Comparison of ENCODE assay signal across 16 mouse cellular contexts in genomic region chr7:109027721-109028120, GRCm38 (mm10). TPM values are rescaled to one million over a fixed set of nuclear protein-coding genes. Genes with fewer than 3 reads are reported as not detected.
DNase-seq lines count a peak whose midpoint lies in the region; ATAC-seq and TF ChIP-seq lines count a peak whose summit lies in the region.
"Had no signal": no experiment of that assay in that cellular context is flagged by ENCODE, and none has a peak within 500 bp of the region (broad histone marks: within the 10 kb centered on the region; RNA-seq: fewer than 3 reads in every experiment).

No protein-coding gene starts in this region.

- H3K4me2 ChIP-seq in embryonic facial prominence, embryonic 12.5 days (replicated peaks): no peak overlapping the region
- H3K4me2 ChIP-seq in hindbrain, embryonic 15.5 days: no peak overlapping the region
- no peak overlapping the region for H3K4me2 ChIP-seq in midbrain, embryonic 13.5 days (replicated peaks)
- no peak overlapping the region for H3K4me2 ChIP-seq in midbrain, postnatal 0 days (ENCODE audit: low read depth, low read length, poor library complexity, severe bottlenecking)
- H3K4me2 ChIP-seq in hindbrain, postnatal 0 days (ENCODE audit: low read depth, low read length): no peak overlapping the region
- H3K4me2 ChIP-seq: embryonic facial prominence, embryonic 15.5 days; heart, embryonic 15.5 days; lung, embryonic 15.5 days had no signal

- ATAC-seq in embryonic facial prominence, embryonic 12.5 days (ENCODE audit: insufficient number of reproducible peaks, insufficient read depth, low FRiP score, low TSS enrichment): 0 out of 2 replicates have a peak, but pooled peaks have one; percentile 24
- 0 out of 2 replicates have a peak, but pooled peaks have one; percentile 21 for ATAC-seq in hindbrain, embryonic 15.5 days (ENCODE audit: low FRiP score, low read depth)
- peak; percentile 37; the same call in 1 of the 2 replicates for ATAC-seq in midbrain, embryonic 13.5 days
- no peak for ATAC-seq in midbrain, postnatal 0 days (ENCODE audit: low FRiP score)
- peak; percentile 6; the same call in 1 of the 2 replicates for ATAC-seq in hindbrain, postnatal 0 days

- H3K4me1 ChIP-seq in embryonic facial prominence, embryonic 12.5 days: no peaks in the 10 kb centered on the region
- peaks cover 4% of the 10 kb centered on the region; the same call in 1 of the 2 replicates for H3K4me1 ChIP-seq in embryonic facial prominence, embryonic 10.5 days
- no peaks in the 10 kb centered on the region for H3K4me1 ChIP-seq in hindbrain, embryonic 15.5 days (replicated peaks)
- H3K4me1 ChIP-seq in hindbrain, embryonic 10.5 days (replicated peaks): 0 out of 2 replicates have a peak, but pooled peaks cover 2% of the 10 kb centered on the region
- no peaks in the 10 kb centered on the region for H3K4me1 ChIP-seq in midbrain, embryonic 13.5 days (replicated peaks)
- no peaks in the 10 kb centered on the region for H3K4me1 ChIP-seq in midbrain, postnatal 0 days (ENCODE audit: insufficient read depth, low read length)
- no peaks in the 10 kb centered on the region for H3K4me1 ChIP-seq in hindbrain, postnatal 0 days (ENCODE audit: insufficient read depth, low read length)
- H3K4me1 ChIP-seq: embryonic facial prominence, embryonic 15.5 days; heart, embryonic 15.5 days; lung, embryonic 15.5 days had no signal

- H3K27ac ChIP-seq in embryonic facial prominence, embryonic 12.5 days: no peak overlapping the region
- no peak overlapping the region for H3K27ac ChIP-seq in embryonic facial prominence, embryonic 10.5 days (replicated peaks)
- H3K27ac ChIP-seq in hindbrain, embryonic 15.5 days (replicated peaks): no peak overlapping the region
- H3K27ac ChIP-seq in hindbrain, embryonic 10.5 days: no peak overlapping the region
- H3K27ac ChIP-seq in midbrain, embryonic 13.5 days: no peak overlapping the region; the same call in 1 of the 2 replicates
- H3K27ac ChIP-seq in midbrain, postnatal 0 days (ENCODE audit: low read depth, low read length): no peak overlapping the region
- H3K27ac ChIP-seq in hindbrain, postnatal 0 days: no peak overlapping the region
- H3K27ac ChIP-seq: embryonic facial prominence, embryonic 15.5 days; heart, embryonic 15.5 days; liver, embryonic 14.5 days; lung, embryonic 15.5 days had no signal

- H3K36me3 ChIP-seq in embryonic facial prominence, embryonic 12.5 days: no peaks in the 10 kb centered on the region
- no peaks in the 10 kb centered on the region; the same call in 1 of the 2 replicates for H3K36me3 ChIP-seq in embryonic facial prominence, embryonic 10.5 days (replicated peaks)
- H3K36me3 ChIP-seq in hindbrain, embryonic 15.5 days: peaks cover 57% of the 10 kb centered on the region
- H3K36me3 ChIP-seq in hindbrain, embryonic 10.5 days: peaks cover 44% of the 10 kb centered on the region
- H3K36me3 ChIP-seq in midbrain, embryonic 13.5 days: peaks cover 86% of the 10 kb centered on the region
- H3K36me3 ChIP-seq in midbrain, postnatal 0 days (ENCODE audit: insufficient read depth, low read length): peaks cover 57% of the 10 kb centered on the region
- peaks cover 54% of the 10 kb centered on the region for H3K36me3 ChIP-seq in hindbrain, postnatal 0 days (ENCODE audit: insufficient read depth, low read length)
- H3K36me3 ChIP-seq: embryonic facial prominence, embryonic 15.5 days; heart, embryonic 15.5 days; lung, embryonic 15.5 days had no signal

- no peak for TF ChIP-seq CTCF in midbrain, postnatal 0 days (IDR thresholded peaks at IDR 0.05)
- TF ChIP-seq CTCF in hindbrain, postnatal 0 days (IDR thresholded peaks at IDR 0.05; ENCODE audit: low read depth): no peak

- WGBS in embryonic facial prominence, embryonic 12.5 days: 91% methylated on average over 7 of the region's 7 CpGs
- WGBS in embryonic facial prominence, embryonic 10.5 days: 95% methylated on average over 7 of the region's 7 CpGs
- 96% methylated on average over 7 of the region's 7 CpGs for WGBS in hindbrain, embryonic 15.5 days
- WGBS in hindbrain, embryonic 10.5 days: 92% methylated on average over 7 of the region's 7 CpGs
- WGBS in midbrain, embryonic 13.5 days: 97% methylated on average over 7 of the region's 7 CpGs
- 98% methylated on average over 7 of the region's 7 CpGs for WGBS in midbrain, postnatal 0 days
- WGBS in hindbrain, postnatal 0 days: 96% methylated on average over 7 of the region's 7 CpGs

- no peak overlapping the region for H3K4me3 ChIP-seq in embryonic facial prominence, embryonic 12.5 days
- no peak overlapping the region for H3K4me3 ChIP-seq in embryonic facial prominence, embryonic 10.5 days
- no peak overlapping the region for H3K4me3 ChIP-seq in hindbrain, embryonic 15.5 days
- no peak overlapping the region for H3K4me3 ChIP-seq in hindbrain, embryonic 10.5 days
- H3K4me3 ChIP-seq in midbrain, embryonic 13.5 days (replicated peaks): no peak overlapping the region
- H3K4me3 ChIP-seq in midbrain, postnatal 0 days (ENCODE audit: low read depth, low read length): no peak overlapping the region
- no peak overlapping the region for H3K4me3 ChIP-seq in hindbrain, postnatal 0 days (ENCODE audit: low read length)
- H3K4me3 ChIP-seq: embryonic facial prominence, embryonic 15.5 days; heart, embryonic 15.5 days; lung, embryonic 15.5 days had no signal

- H3K9ac ChIP-seq in embryonic facial prominence, embryonic 12.5 days: no peak overlapping the region
- no peak overlapping the region for H3K9ac ChIP-seq in hindbrain, embryonic 15.5 days
- no peak overlapping the region for H3K9ac ChIP-seq in midbrain, embryonic 13.5 days (replicated peaks)
- no peak overlapping the region for H3K9ac ChIP-seq in midbrain, postnatal 0 days (replicated peaks; ENCODE audit: low read length, poor library complexity, severe bottlenecking)
- no peak overlapping the region for H3K9ac ChIP-seq in hindbrain, postnatal 0 days (replicated peaks; ENCODE audit: low read length)
- H3K9ac ChIP-seq: embryonic facial prominence, embryonic 15.5 days; heart, embryonic 15.5 days; liver, embryonic 14.5 days; lung, embryonic 15.5 days had no signal

- no peaks in the 10 kb centered on the region for H3K27me3 ChIP-seq in embryonic facial prominence, embryonic 12.5 days
- H3K27me3 ChIP-seq in embryonic facial prominence, embryonic 10.5 days (replicated peaks; ENCODE audit: low read depth, poor library complexity, severe bottlenecking): no peaks in the 10 kb centered on the region
- H3K27me3 ChIP-seq in hindbrain, embryonic 15.5 days: no peaks in the 10 kb centered on the region
- H3K27me3 ChIP-seq in hindbrain, embryonic 10.5 days (ENCODE audit: insufficient read depth, poor library complexity, severe bottlenecking): no peaks in the 10 kb centered on the region
- H3K27me3 ChIP-seq in midbrain, embryonic 13.5 days: no peaks in the 10 kb centered on the region
- H3K27me3 ChIP-seq in midbrain, postnatal 0 days (ENCODE audit: insufficient read depth, low read length): no peaks in the 10 kb centered on the region
- no peaks in the 10 kb centered on the region for H3K27me3 ChIP-seq in hindbrain, postnatal 0 days (ENCODE audit: insufficient read depth, low read length)
- H3K27me3 ChIP-seq: embryonic facial prominence, embryonic 15.5 days; heart, embryonic 15.5 days; lung, embryonic 15.5 days had no signal

- no peaks in the 10 kb centered on the region for H3K9me3 ChIP-seq in embryonic facial prominence, embryonic 12.5 days
- H3K9me3 ChIP-seq in embryonic facial prominence, embryonic 10.5 days: no peaks in the 10 kb centered on the region
- H3K9me3 ChIP-seq in hindbrain, embryonic 15.5 days: no peaks in the 10 kb centered on the region
- H3K9me3 ChIP-seq in hindbrain, embryonic 10.5 days: no peaks in the 10 kb centered on the region
- no peaks in the 10 kb centered on the region for H3K9me3 ChIP-seq in midbrain, embryonic 13.5 days
- no peaks in the 10 kb centered on the region for H3K9me3 ChIP-seq in midbrain, postnatal 0 days (ENCODE audit: low read length)
- no peaks in the 10 kb centered on the region for H3K9me3 ChIP-seq in hindbrain, postnatal 0 days (ENCODE audit: low read length)
- H3K9me3 ChIP-seq: embryonic facial prominence, embryonic 15.5 days; heart, embryonic 15.5 days; lung, embryonic 15.5 days had no signal

- no peak for DNase-seq in embryonic facial prominence, embryonic 10.5 days (ENCODE audit: low spot score)
- DNase-seq in hindbrain, embryonic 10.5 days (ENCODE audit: low spot score): no peak
- no peak for DNase-seq in midbrain, postnatal 0 days (ENCODE audit: low spot score)
- no peak for DNase-seq in hindbrain, postnatal 0 days (ENCODE audit: low spot score)
- no peak for DNase-seq in embryo, embryonic 9.5 days (ENCODE audit: extremely low spot score)
- DNase-seq: adrenal gland, postnatal 25 days; gastrocnemius, postnatal 14 days; right cerebral cortex, postnatal 25 days; thymus, postnatal 36 days had no signal

RNA-seq across cellular contexts. Expression of gene Ric3, which starts 55.4 kb away (rescaled TPM):
- 5.3 and 6.4 TPM in 2 replicates for polyA plus RNA-seq in embryonic facial prominence, embryonic 12.5 days (2016; fragmentation: Nextera tagmentation; extraction: Ambion mirVana)
- 8.9 and 9.0 TPM in 2 replicates for polyA plus RNA-seq in embryonic facial prominence, embryonic 10.5 days (2016; fragmentation: Nextera tagmentation; extraction: Ambion mirVana)
- polyA plus RNA-seq in hindbrain, embryonic 15.5 days (2015; fragmentation: Nextera tagmentation; extraction: Ambion mirVana): 33.2 and 35.6 TPM in 2 replicates
- 17.3 and 17.6 TPM in 2 replicates for polyA plus RNA-seq in hindbrain, embryonic 10.5 days (2016; fragmentation: Nextera tagmentation; extraction: Ambion mirVana)
- polyA plus RNA-seq in midbrain, embryonic 13.5 days (2015; fragmentation: Nextera tagmentation; extraction: Ambion mirVana): 30.6 and 34.0 TPM in 2 replicates
- 62.8 and 65.0 TPM in 2 replicates for total RNA-seq in midbrain, postnatal 0 days (2014; rRNA removed)
- 42.1 and 42.2 TPM in 2 replicates for polyA plus RNA-seq in midbrain, postnatal 0 days (2015; fragmentation: Nextera tagmentation; extraction: Ambion mirVana)
- total RNA-seq in hindbrain, postnatal 0 days (2014; rRNA removed): 33.8 and 41.9 TPM in 2 replicates
- 40.0 and 41.0 TPM in 2 replicates for polyA plus RNA-seq in hindbrain, postnatal 0 days (2015; fragmentation: Nextera tagmentation; extraction: Ambion mirVana)
